Mouse (Mus musculus): ENCODE results near the gene Rora. TPM values are rescaled to one million over a fixed set of nuclear protein-coding genes. Genes with fewer than 3 reads are reported as not detected.

Rora gene
- polyA plus RNA-seq, 1 experiment from 2014 or later: 4.4 TPM

- no peak overlapping the region for H3K9ac ChIP-seq (ENCODE audit: low read length)
- H3K4me3 ChIP-seq (ENCODE audit: low read depth, low read length): no peak overlapping the region
- no peaks in the 10 kb centered on the region for H3K9me3 ChIP-seq (ENCODE audit: control insufficient read depth, low read length)
- no peaks in the 10 kb centered on the region for H3K27me3 ChIP-seq (replicated peaks; ENCODE audit: control insufficient read depth, insufficient read depth, low read length)
- DNase-seq (ENCODE audit: low spot score) (no peak), ATAC-seq (replicated peaks; ENCODE audit: low FRiP score, low TSS enrichment, low read depth) (no peak)
- no peaks in the 10 kb centered on the region for H3K36me3 ChIP-seq (ENCODE audit: control insufficient read depth, insufficient read depth, low read length)
- no peak overlapping the region for H3K27ac ChIP-seq (ENCODE audit: low read depth)
- H3K4me1 ChIP-seq (replicated peaks; ENCODE audit: control insufficient read depth, insufficient read depth, low read length): peaks cover 3% of the 10 kb centered on the region
- no peak overlapping the region for H3K4me2 ChIP-seq (ENCODE audit: low read length)
- WGBS: 77% methylated on average over 9 of the region's 9 CpGs
Measured at GRCm38 (mm10) chr9:69306734-69307528, 653.3 kb downstream of the Rora start.

- Histone ChIP-seq H3K9me3 (ENCODE audit: control insufficient read depth, low read length) (no peaks in the 10 kb centered on the region), H3K27ac (ENCODE audit: low read depth) (no peak overlapping the region), H3K4me1 (replicated peaks; ENCODE audit: control insufficient read depth, insufficient read depth, low read length) (no peaks in the 10 kb centered on the region), H3K4me3 (ENCODE audit: low read depth, low read length) (no peak overlapping the region), H3K36me3 (ENCODE audit: control insufficient read depth, insufficient read depth, low read length) (no peaks in the 10 kb centered on the region), H3K9ac (ENCODE audit: low read length) (no peak overlapping the region), H3K4me2 (ENCODE audit: low read length) (no peak overlapping the region), H3K27me3 (replicated peaks; ENCODE audit: control insufficient read depth, insufficient read depth, low read length) (no peaks in the 10 kb centered on the region)
- ATAC-seq (replicated peaks; ENCODE audit: low FRiP score, low TSS enrichment, low read depth) (no peak), DNase-seq (ENCODE audit: low spot score) (no peak)
- 85% methylated on average over 11 of the region's 11 CpGs for WGBS
Measured at GRCm38 (mm10) chr9:69307974-69308373, 654.4 kb downstream of the Rora start.

GRCm38 (mm10) chr9:69310524-69310923 lies 656.9 kb downstream of the Rora start:
- H3K27ac ChIP-seq (ENCODE audit: low read depth): no peak overlapping the region
- H3K27me3 ChIP-seq (replicated peaks; ENCODE audit: control insufficient read depth, insufficient read depth, low read length): no peaks in the 10 kb centered on the region
- H3K9ac ChIP-seq (ENCODE audit: low read length): no peak overlapping the region
- H3K4me2 ChIP-seq (ENCODE audit: low read length): no peak overlapping the region
- no peaks in the 10 kb centered on the region for H3K36me3 ChIP-seq (ENCODE audit: control insufficient read depth, insufficient read depth, low read length)
- H3K4me1 ChIP-seq (replicated peaks; ENCODE audit: control insufficient read depth, insufficient read depth, low read length): no peaks in the 10 kb centered on the region
- DNase-seq (ENCODE audit: low spot score) (no peak), ATAC-seq (replicated peaks; ENCODE audit: low FRiP score, low TSS enrichment, low read depth) (no peak)
- H3K4me3 ChIP-seq (ENCODE audit: low read depth, low read length): no peak overlapping the region
- H3K9me3 ChIP-seq (ENCODE audit: control insufficient read depth, low read length): no peaks in the 10 kb centered on the region
- WGBS: 54% methylated on average over 12 of the region's 12 CpGs

DNA sequence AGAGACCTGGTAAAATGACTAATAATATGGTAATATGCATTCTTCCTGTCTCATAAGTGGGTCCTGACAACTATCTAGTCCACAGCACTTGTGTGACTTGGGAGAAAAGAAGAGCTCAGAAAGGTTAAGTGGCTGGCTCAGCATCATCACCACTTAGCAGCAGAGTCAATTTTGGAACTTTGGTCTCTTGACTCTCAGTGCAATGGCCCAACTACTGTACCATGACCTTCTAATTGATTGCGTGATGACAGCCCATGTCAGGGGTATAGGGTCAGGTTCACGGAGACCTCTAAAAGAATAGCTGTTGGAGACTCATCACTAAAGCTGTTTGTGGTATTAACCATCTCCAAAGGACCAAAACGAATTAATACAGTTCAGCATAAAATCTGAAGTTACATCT lies 659.7 kb downstream of the Rora start:
- Histone ChIP-seq H3K27ac (ENCODE audit: low read depth) (no peak overlapping the region), H3K27me3 (replicated peaks; ENCODE audit: control insufficient read depth, insufficient read depth, low read length) (no peaks in the 10 kb centered on the region), H3K36me3 (ENCODE audit: control insufficient read depth, insufficient read depth, low read length) (no peaks in the 10 kb centered on the region), H3K4me1 (replicated peaks; ENCODE audit: control insufficient read depth, insufficient read depth, low read length) (no peaks in the 10 kb centered on the region), H3K4me2 (ENCODE audit: low read length) (no peak overlapping the region), H3K9ac (ENCODE audit: low read length) (no peak overlapping the region), H3K9me3 (ENCODE audit: control insufficient read depth, low read length) (no peaks in the 10 kb centered on the region), H3K4me3 (ENCODE audit: low read depth, low read length) (no peak overlapping the region)
- ATAC-seq (replicated peaks; ENCODE audit: low FRiP score, low TSS enrichment, low read depth) (no peak), DNase-seq (ENCODE audit: low spot score) (no peak)
- 88% methylated on average over 3 of the region's 3 CpGs for WGBS

GRCm38 (mm10) chr9:69314451-69315210 lies 661.0 kb downstream of the Rora start:
- Histone ChIP-seq H3K36me3 (ENCODE audit: control insufficient read depth, insufficient read depth, low read length) (no peaks in the 10 kb centered on the region), H3K4me3 (ENCODE audit: low read depth, low read length) (no peak overlapping the region), H3K27me3 (replicated peaks; ENCODE audit: control insufficient read depth, insufficient read depth, low read length) (no peaks in the 10 kb centered on the region), H3K27ac (ENCODE audit: low read depth) (no peak overlapping the region), H3K9me3 (ENCODE audit: control insufficient read depth, low read length) (no peaks in the 10 kb centered on the region), H3K4me1 (replicated peaks; ENCODE audit: control insufficient read depth, insufficient read depth, low read length) (no peaks in the 10 kb centered on the region), H3K4me2 (ENCODE audit: low read length) (no peak overlapping the region), H3K9ac (ENCODE audit: low read length) (no peak overlapping the region)
- no peak for ATAC-seq (replicated peaks; ENCODE audit: low FRiP score, low TSS enrichment, low read depth)
- 83% methylated on average over 9 of the region's 9 CpGs for WGBS
- no peak for DNase-seq (ENCODE audit: low spot score)

- Histone ChIP-seq H3K4me3 (ENCODE audit: low read depth, low read length) (no peak overlapping the region), H3K27me3 (replicated peaks; ENCODE audit: control insufficient read depth, insufficient read depth, low read length) (no peaks in the 10 kb centered on the region), H3K36me3 (ENCODE audit: control insufficient read depth, insufficient read depth, low read length) (no peaks in the 10 kb centered on the region), H3K4me2 (ENCODE audit: low read length) (no peak overlapping the region), H3K4me1 (replicated peaks; ENCODE audit: control insufficient read depth, insufficient read depth, low read length) (no peaks in the 10 kb centered on the region), H3K9me3 (ENCODE audit: control insufficient read depth, low read length) (no peaks in the 10 kb centered on the region), H3K27ac (ENCODE audit: low read depth) (no peak overlapping the region), H3K9ac (ENCODE audit: low read length) (no peak overlapping the region)
- DNase-seq (ENCODE audit: low spot score): no peak
- WGBS: 62% methylated on average over 3 of the region's 3 CpGs
- no peak for ATAC-seq (replicated peaks; ENCODE audit: low FRiP score, low TSS enrichment, low read depth)
Measured at GRCm38 (mm10) chr9:69317527-69318115, 664.0 kb downstream of the Rora start.

DNA sequence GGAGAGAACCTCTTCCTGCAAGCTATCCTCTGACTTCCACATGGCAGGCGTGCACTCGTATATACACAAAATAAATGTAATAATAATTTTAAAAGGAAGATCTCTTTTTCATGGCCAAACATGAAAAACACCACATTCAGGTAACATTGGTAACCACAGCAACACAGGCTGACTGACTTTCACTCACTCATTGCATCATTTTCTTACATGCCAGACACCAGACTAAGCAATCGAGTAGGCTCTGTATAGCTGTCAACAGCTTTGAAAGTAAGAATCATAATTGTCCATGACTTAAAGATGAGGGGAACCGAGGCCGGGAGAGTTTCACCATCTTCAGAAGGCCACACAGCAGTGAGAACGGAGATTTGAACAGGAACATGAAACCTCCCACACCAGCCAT lies 665.8 kb downstream of the Rora start:
- 90% methylated on average over 6 of the region's 6 CpGs for WGBS

GRCm38 (mm10) chr9:69319913-69320634 lies 666.5 kb downstream of the Rora start:
- no peaks in the 10 kb centered on the region for H3K4me1 ChIP-seq (replicated peaks; ENCODE audit: control insufficient read depth, insufficient read depth, low read length)
- no peak overlapping the region for H3K4me3 ChIP-seq (ENCODE audit: low read depth, low read length)
- no peak overlapping the region for H3K27ac ChIP-seq (ENCODE audit: low read depth)
- H3K4me2 ChIP-seq (ENCODE audit: low read length): no peak overlapping the region
- ATAC-seq (replicated peaks; ENCODE audit: low FRiP score, low TSS enrichment, low read depth) (no peak), DNase-seq (ENCODE audit: low spot score) (no peak)
- 69% methylated on average over 10 of the region's 10 CpGs for WGBS
- H3K9me3 ChIP-seq (ENCODE audit: control insufficient read depth, low read length): no peaks in the 10 kb centered on the region
- H3K36me3 ChIP-seq (ENCODE audit: control insufficient read depth, insufficient read depth, low read length): no peaks in the 10 kb centered on the region
- H3K27me3 ChIP-seq (replicated peaks; ENCODE audit: control insufficient read depth, insufficient read depth, low read length): no peaks in the 10 kb centered on the region
- no peak overlapping the region for H3K9ac ChIP-seq (ENCODE audit: low read length)

More for the DNA sequence above, 665.8 kb downstream of the Rora start:
- H3K4me2 ChIP-seq (ENCODE audit: low read length): no peak overlapping the region
- no peaks in the 10 kb centered on the region for H3K36me3 ChIP-seq (ENCODE audit: control insufficient read depth, insufficient read depth, low read length)
- no peaks in the 10 kb centered on the region for H3K4me1 ChIP-seq (replicated peaks; ENCODE audit: control insufficient read depth, insufficient read depth, low read length)
- DNase-seq (ENCODE audit: low spot score) (no peak), ATAC-seq (replicated peaks; ENCODE audit: low FRiP score, low TSS enrichment, low read depth) (no peak)
- no peaks in the 10 kb centered on the region for H3K9me3 ChIP-seq (ENCODE audit: control insufficient read depth, low read length)
- no peak overlapping the region for H3K27ac ChIP-seq (ENCODE audit: low read depth)
- no peaks in the 10 kb centered on the region for H3K27me3 ChIP-seq (replicated peaks; ENCODE audit: control insufficient read depth, insufficient read depth, low read length)
- no peak overlapping the region for H3K9ac ChIP-seq (ENCODE audit: low read length)
- H3K4me3 ChIP-seq (ENCODE audit: low read depth, low read length): no peak overlapping the region

Data from intestine, embryonic 14.5 days (tissue).